Mouse (Mus musculus): ENCODE data around the gene 1810046K07Rik. TPM values are rescaled to one million over a fixed set of nuclear protein-coding genes. Genes with fewer than 3 reads are reported as not detected.

Gene 1810046K07Rik
- not detected in 2 replicates for polyA plus RNA-seq (2014; fragmentation: Nextera tagmentation; extraction: Ambion mirVana)

DNA sequence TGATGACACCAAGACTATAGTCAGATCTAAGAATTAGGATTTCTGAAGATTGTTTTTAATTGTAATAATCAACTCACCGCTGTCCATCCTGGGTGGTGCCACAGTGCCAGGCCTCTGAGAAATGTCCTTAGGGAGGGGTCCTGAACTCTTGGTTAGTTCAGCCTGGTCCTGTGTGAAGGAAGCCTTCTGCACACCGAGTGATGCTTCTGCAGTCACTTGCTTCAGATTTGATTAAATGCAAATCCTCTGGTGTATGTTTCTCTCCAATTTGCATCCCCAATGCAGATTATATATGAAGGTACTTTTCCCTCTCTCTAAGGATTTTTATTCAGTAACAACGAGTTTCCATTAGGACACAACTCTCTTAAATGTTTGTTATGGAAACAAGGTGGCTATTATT, at the start of gene 1810046K07Rik:
Gene 1810046K07Rik (minus strand): TSS at position 187 of the 400 bp plus-strand sequence.
- ATAC-seq (replicated peaks; ENCODE audit: insufficient number of reproducible peaks, low FRiP score, low TSS enrichment, low read depth) (no peak), DNase-seq (ENCODE audit: low spot score) (no peak)
- Histone ChIP-seq H3K27ac (replicated peaks; ENCODE audit: low read depth, low read length) (no peak within 1 kb of the TSS), H3K9ac (replicated peaks; ENCODE audit: low read length) (no peak within 1 kb of the TSS), H3K27me3 (ENCODE audit: control insufficient read depth, insufficient read depth, low read length) (no peaks in the 10 kb centered on the region), H3K4me1 (ENCODE audit: control insufficient read depth, insufficient read depth, low read length) (no peaks in the 10 kb centered on the region), H3K4me3 (ENCODE audit: low read depth, low read length) (no peak within 1 kb of the TSS), H3K9me3 (replicated peaks; ENCODE audit: control insufficient read depth, low read length) (no peaks in the 10 kb centered on the region), H3K4me2 (ENCODE audit: low read depth, low read length) (no peak within 1 kb of the TSS), H3K36me3 (replicated peaks; ENCODE audit: control insufficient read depth, insufficient read depth, low read depth, low read length) (no peaks in the 10 kb centered on the region)
- 82% methylated on average over 3 of the region's 3 CpGs for WGBS

DNA sequence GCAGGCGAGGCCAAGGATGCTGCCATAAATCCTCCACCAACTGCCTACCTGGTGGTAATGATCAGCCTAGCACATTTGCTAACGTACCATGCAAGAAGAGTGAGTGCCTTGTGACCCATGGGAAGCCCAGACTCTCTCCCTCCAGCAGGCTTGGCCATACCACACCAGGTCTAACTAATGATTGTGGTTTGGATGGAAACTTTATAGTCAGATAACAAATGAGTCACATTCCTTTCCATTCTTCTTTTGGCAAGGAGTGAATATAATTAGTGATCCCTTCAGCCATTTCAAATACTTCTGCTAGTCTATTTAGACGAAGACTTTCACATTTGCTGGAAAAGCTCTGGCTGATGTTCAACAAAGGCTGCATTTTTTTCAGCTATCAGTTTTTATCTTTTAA, 40.8 kb upstream of the 1810046K07Rik start:
- H3K9ac ChIP-seq (replicated peaks; ENCODE audit: low read length), result no peak overlapping the region
- H3K4me3 ChIP-seq (ENCODE audit: low read depth, low read length), result no peak overlapping the region
- H3K27ac ChIP-seq (replicated peaks; ENCODE audit: low read depth, low read length), result no peak overlapping the region
- 79% methylated on average over 3 of the region's 3 CpGs for WGBS
- H3K36me3 ChIP-seq (replicated peaks; ENCODE audit: control insufficient read depth, insufficient read depth, low read depth, low read length), result no peaks in the 10 kb centered on the region
- H3K4me1 ChIP-seq (ENCODE audit: control insufficient read depth, insufficient read depth, low read length), result no peaks in the 10 kb centered on the region
- ATAC-seq (replicated peaks; ENCODE audit: insufficient number of reproducible peaks, low FRiP score, low TSS enrichment, low read depth), result no peak
- no peak overlapping the region for H3K4me2 ChIP-seq (ENCODE audit: low read depth, low read length)
- no peaks in the 10 kb centered on the region for H3K9me3 ChIP-seq (replicated peaks; ENCODE audit: control insufficient read depth, low read length)
- no peaks in the 10 kb centered on the region for H3K27me3 ChIP-seq (ENCODE audit: control insufficient read depth, insufficient read depth, low read length)
- no peak for DNase-seq (ENCODE audit: low spot score)

DNA sequence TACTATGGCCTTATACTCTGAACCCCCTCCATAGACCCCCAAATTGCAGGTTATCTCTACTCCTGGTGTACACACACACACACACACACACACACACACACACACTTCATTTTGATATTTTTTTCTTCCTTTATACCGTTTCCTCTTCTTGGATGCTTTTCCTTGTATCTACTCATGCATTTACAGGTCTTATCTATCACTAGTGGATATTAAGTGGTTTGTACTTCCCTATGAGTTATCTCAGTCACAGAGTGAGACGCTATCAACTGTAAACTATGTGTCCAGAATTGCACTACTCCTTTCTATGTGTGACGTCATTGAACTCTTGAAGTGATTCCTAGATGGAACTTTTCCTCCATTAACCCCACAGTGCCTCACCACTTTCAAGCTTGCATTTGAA, 38.4 kb upstream of the 1810046K07Rik start:
- H3K27ac ChIP-seq (replicated peaks; ENCODE audit: low read depth, low read length), result no peak overlapping the region
- H3K9ac ChIP-seq (replicated peaks; ENCODE audit: low read length), result no peak overlapping the region
- H3K4me3 ChIP-seq (ENCODE audit: low read depth, low read length), result no peak overlapping the region
- WGBS, result 88% methylated on average over 3 of the region's 3 CpGs
- no peaks in the 10 kb centered on the region for H3K4me1 ChIP-seq (ENCODE audit: control insufficient read depth, insufficient read depth, low read length)
- H3K27me3 ChIP-seq (ENCODE audit: control insufficient read depth, insufficient read depth, low read length), result no peaks in the 10 kb centered on the region
- ATAC-seq (replicated peaks; ENCODE audit: insufficient number of reproducible peaks, low FRiP score, low TSS enrichment, low read depth) (no peak), DNase-seq (ENCODE audit: low spot score) (no peak)
- no peak overlapping the region for H3K4me2 ChIP-seq (ENCODE audit: low read depth, low read length)
- H3K36me3 ChIP-seq (replicated peaks; ENCODE audit: control insufficient read depth, insufficient read depth, low read depth, low read length), result no peaks in the 10 kb centered on the region
- no peaks in the 10 kb centered on the region for H3K9me3 ChIP-seq (replicated peaks; ENCODE audit: control insufficient read depth, low read length)

DNA sequence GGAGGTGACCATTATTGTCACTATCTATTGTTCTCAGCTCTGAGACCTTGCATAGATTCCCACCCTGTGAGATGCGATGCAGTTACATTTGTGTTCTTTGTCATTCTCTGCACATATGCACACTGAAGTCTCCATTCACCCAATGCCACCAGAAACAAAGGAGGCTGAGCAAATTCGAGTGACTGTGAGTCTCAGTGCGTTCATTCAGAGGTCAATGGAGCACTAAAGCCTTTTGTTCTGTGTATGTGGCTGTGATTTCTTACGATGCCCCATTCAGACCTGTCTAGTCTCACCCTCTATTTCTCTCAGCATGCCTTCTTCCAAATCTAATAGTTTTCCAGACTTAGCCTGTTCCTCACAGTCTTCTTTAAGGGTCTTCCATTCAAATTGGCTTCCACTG, 35.3 kb upstream of the 1810046K07Rik start:
- no peak for DNase-seq (ENCODE audit: low spot score)
- no peak overlapping the region for H3K4me2 ChIP-seq (ENCODE audit: low read depth, low read length)
- no peak overlapping the region for H3K4me3 ChIP-seq (ENCODE audit: low read depth, low read length)
- H3K9me3 ChIP-seq (replicated peaks; ENCODE audit: control insufficient read depth, low read length), result no peaks in the 10 kb centered on the region
- H3K27ac ChIP-seq (replicated peaks; ENCODE audit: low read depth, low read length), result no peak overlapping the region
- H3K4me1 ChIP-seq (ENCODE audit: control insufficient read depth, insufficient read depth, low read length), result no peaks in the 10 kb centered on the region
- no peaks in the 10 kb centered on the region for H3K36me3 ChIP-seq (replicated peaks; ENCODE audit: control insufficient read depth, insufficient read depth, low read depth, low read length)
- H3K27me3 ChIP-seq (ENCODE audit: control insufficient read depth, insufficient read depth, low read length), result no peaks in the 10 kb centered on the region
- 69% methylated on average over 4 of the region's 4 CpGs for WGBS
- ATAC-seq (replicated peaks; ENCODE audit: insufficient number of reproducible peaks, low FRiP score, low TSS enrichment, low read depth), result no peak
- H3K9ac ChIP-seq (replicated peaks; ENCODE audit: low read length), result no peak overlapping the region

DNA sequence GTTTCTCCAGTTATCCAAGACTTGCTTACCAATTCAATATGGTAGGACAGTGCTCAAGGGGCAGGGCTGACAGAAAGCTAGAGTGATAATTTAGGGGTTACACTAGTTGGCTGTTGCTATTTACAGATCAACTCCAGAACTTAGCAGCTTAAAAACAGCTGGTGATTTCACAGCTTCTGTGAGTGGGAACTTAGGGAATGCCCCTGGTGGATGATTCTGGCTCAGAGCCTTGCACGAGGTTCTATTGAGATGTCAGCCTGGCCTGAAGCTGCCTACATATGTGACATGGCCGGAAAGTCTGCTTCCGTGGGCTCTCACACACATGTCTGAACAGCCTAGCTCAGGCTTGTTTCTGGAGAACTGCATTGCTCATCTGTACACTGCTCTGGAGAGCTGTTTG, 24.8 kb upstream of the 1810046K07Rik start:
- H3K4me1 ChIP-seq (ENCODE audit: control insufficient read depth, insufficient read depth, low read length), result no peaks in the 10 kb centered on the region
- H3K36me3 ChIP-seq (replicated peaks; ENCODE audit: control insufficient read depth, insufficient read depth, low read depth, low read length), result no peaks in the 10 kb centered on the region
- ATAC-seq (replicated peaks; ENCODE audit: insufficient number of reproducible peaks, low FRiP score, low TSS enrichment, low read depth), result no peak
- no peak overlapping the region for H3K4me2 ChIP-seq (ENCODE audit: low read depth, low read length)
- DNase-seq (ENCODE audit: low spot score), result no peak
- H3K4me3 ChIP-seq (ENCODE audit: low read depth, low read length), result no peak overlapping the region
- H3K27me3 ChIP-seq (ENCODE audit: control insufficient read depth, insufficient read depth, low read length), result no peaks in the 10 kb centered on the region
- no peak overlapping the region for H3K27ac ChIP-seq (replicated peaks; ENCODE audit: low read depth, low read length)
- no peaks in the 10 kb centered on the region for H3K9me3 ChIP-seq (replicated peaks; ENCODE audit: control insufficient read depth, low read length)
- no peak overlapping the region for H3K9ac ChIP-seq (replicated peaks; ENCODE audit: low read length)
- 82% methylated on average over 3 of the region's 3 CpGs for WGBS

DNA sequence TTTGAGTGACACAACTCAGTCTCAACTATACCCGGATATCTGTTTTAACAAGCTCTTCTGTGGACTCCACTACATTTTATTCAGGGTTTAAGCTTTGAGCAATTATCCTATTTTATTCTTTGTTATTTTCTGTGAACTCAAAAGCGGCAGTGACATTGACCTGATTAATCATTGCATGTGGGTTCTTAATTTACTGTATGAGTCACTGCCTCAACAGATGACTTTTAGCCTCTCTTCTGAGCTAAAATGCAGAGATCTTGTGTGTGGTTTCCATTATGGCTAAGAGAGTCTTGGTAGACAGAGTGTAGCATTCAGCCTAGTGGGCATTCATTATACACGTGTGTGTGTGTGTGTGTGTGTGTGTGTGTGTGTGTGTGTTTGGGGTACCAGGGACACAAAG, 24.2 kb upstream of the 1810046K07Rik start:
- Histone ChIP-seq H3K9me3 (replicated peaks; ENCODE audit: control insufficient read depth, low read length) (no peaks in the 10 kb centered on the region), H3K4me3 (ENCODE audit: low read depth, low read length) (no peak overlapping the region), H3K4me1 (ENCODE audit: control insufficient read depth, insufficient read depth, low read length) (no peaks in the 10 kb centered on the region), H3K27me3 (ENCODE audit: control insufficient read depth, insufficient read depth, low read length) (no peaks in the 10 kb centered on the region), H3K9ac (replicated peaks; ENCODE audit: low read length) (no peak overlapping the region), H3K27ac (replicated peaks; ENCODE audit: low read depth, low read length) (no peak overlapping the region), H3K4me2 (ENCODE audit: low read depth, low read length) (no peak overlapping the region), H3K36me3 (replicated peaks; ENCODE audit: control insufficient read depth, insufficient read depth, low read depth, low read length) (no peaks in the 10 kb centered on the region)
- ATAC-seq (replicated peaks; ENCODE audit: insufficient number of reproducible peaks, low FRiP score, low TSS enrichment, low read depth) (no peak), DNase-seq (ENCODE audit: low spot score) (no peak)
- 85% methylated on average over 3 of the region's 3 CpGs for WGBS

DNA sequence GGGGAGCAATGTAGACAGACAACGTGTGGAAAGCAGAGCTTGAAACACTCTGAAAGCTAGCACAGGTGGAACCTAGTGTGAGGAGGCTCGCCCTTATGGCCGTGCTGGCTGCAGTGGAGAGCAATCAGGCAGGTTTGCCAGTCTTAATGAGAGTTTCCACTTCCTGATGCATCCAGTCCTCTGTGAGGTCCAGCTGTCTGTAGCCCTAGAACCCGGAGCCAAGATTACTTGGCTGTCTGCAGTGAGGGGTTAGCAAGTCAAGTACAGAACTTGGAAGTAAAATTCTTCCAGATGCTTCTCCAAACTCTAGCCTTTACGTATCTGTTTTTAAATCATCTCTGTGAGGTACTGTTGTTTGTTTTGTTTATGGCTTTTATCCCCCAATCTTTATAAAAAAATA, 20.7 kb upstream of the 1810046K07Rik start:
- Histone ChIP-seq H3K9ac (replicated peaks; ENCODE audit: low read length) (no peak overlapping the region), H3K9me3 (replicated peaks; ENCODE audit: control insufficient read depth, low read length) (no peaks in the 10 kb centered on the region), H3K4me2 (ENCODE audit: low read depth, low read length) (no peak overlapping the region), H3K27ac (replicated peaks; ENCODE audit: low read depth, low read length) (no peak overlapping the region), H3K36me3 (replicated peaks; ENCODE audit: control insufficient read depth, insufficient read depth, low read depth, low read length) (no peaks in the 10 kb centered on the region), H3K27me3 (ENCODE audit: control insufficient read depth, insufficient read depth, low read length) (no peaks in the 10 kb centered on the region), H3K4me1 (ENCODE audit: control insufficient read depth, insufficient read depth, low read length) (no peaks in the 10 kb centered on the region), H3K4me3 (ENCODE audit: low read depth, low read length) (no peak overlapping the region)
- ATAC-seq (replicated peaks; ENCODE audit: insufficient number of reproducible peaks, low FRiP score, low TSS enrichment, low read depth) (no peak), DNase-seq (ENCODE audit: low spot score) (no peak)
- 70% methylated on average over 5 of the region's 5 CpGs for WGBS

DNA sequence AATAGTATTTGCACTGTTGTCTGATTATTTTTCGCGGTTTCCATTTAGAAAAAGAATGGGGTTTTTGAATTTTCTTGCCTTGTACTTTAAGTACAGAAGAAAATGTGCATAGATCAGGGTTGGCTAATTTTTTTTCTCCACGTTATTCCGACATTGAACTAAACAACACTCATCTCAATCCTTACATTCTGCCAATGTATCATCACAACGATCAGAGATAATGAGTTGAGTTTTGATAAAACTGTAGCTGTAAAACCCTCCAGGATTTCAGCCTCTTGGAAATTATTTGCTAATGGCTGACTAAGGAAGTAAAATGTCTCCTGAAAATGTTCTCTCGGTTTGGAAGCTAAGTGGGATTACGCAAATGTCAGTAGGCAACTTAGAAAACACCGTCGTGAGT, 17.1 kb upstream of the 1810046K07Rik start:
- H3K27ac ChIP-seq (replicated peaks; ENCODE audit: low read depth, low read length), result no peak overlapping the region
- no peak overlapping the region for H3K9ac ChIP-seq (replicated peaks; ENCODE audit: low read length)
- no peaks in the 10 kb centered on the region for H3K36me3 ChIP-seq (replicated peaks; ENCODE audit: control insufficient read depth, insufficient read depth, low read depth, low read length)
- no peak overlapping the region for H3K4me3 ChIP-seq (ENCODE audit: low read depth, low read length)
- no peaks in the 10 kb centered on the region for H3K27me3 ChIP-seq (ENCODE audit: control insufficient read depth, insufficient read depth, low read length)
- no peak for ATAC-seq (replicated peaks; ENCODE audit: insufficient number of reproducible peaks, low FRiP score, low TSS enrichment, low read depth)
- DNase-seq (ENCODE audit: low spot score), result no peak
- WGBS, result 94% methylated on average over 9 of the region's 9 CpGs
- no peak overlapping the region for H3K4me2 ChIP-seq (ENCODE audit: low read depth, low read length)
- H3K4me1 ChIP-seq (ENCODE audit: control insufficient read depth, insufficient read depth, low read length), result no peaks in the 10 kb centered on the region
- H3K9me3 ChIP-seq (replicated peaks; ENCODE audit: control insufficient read depth, low read length), result no peaks in the 10 kb centered on the region
